Mouse (Mus musculus): ENCODE data around the gene Adgrg6.

GRCm38 (mm10) chr10:14517909-14518308 lies 27.6 kb downstream of the Adgrg6 start:
- TF ChIP-seq POLR2A (IDR thresholded peaks at IDR 0.05; ENCODE audit: borderline replicate concordance, extremely low read depth, insufficient read depth, insufficient read length, poor library complexity, severe bottlenecking) (no peak), CTCF (IDR thresholded peaks at IDR 0.05; ENCODE audit: borderline replicate concordance, extremely low read depth, insufficient read depth, insufficient read length) (no peak)

Measured in brain, embryonic 14.5 days (tissue).